Mouse (Mus musculus) kidney, adult 2 months (tissue): Measurements from ENCODE around the gene Srgap1. TPM values are rescaled to one million over a fixed set of nuclear protein-coding genes. Genes with fewer than 3 reads are reported as not detected.

Source experiments
- DNase-seq: peaks from one replicate; pipeline ENCODE4 v3.0.0; 2021
- H3K27ac ChIP-seq: fragments of 200-500 bp; 2 replicates; pipeline ENCODE4 v1.5.1; 2012; ENCODE audit warnings: low read depth, low read length, control low read depth, inconsistent platforms; ENCODE audit not compliant: insufficient read depth
- H3K27me3 ChIP-seq: fragments of 200-500 bp; replicated peaks from 2 replicates; pipeline ENCODE4 v1.6.1; 2012; ENCODE audit warnings: mild to moderate bottlenecking, moderate library complexity, low read length, inconsistent platforms; ENCODE audit not compliant: control insufficient read depth, insufficient read depth
- H3K36me3 ChIP-seq: fragments of 200-500 bp; 2 replicates; pipeline ENCODE4 v1.6.1; 2012; ENCODE audit warnings: mild to moderate bottlenecking, moderate library complexity, low read length, inconsistent platforms; ENCODE audit not compliant: control insufficient read depth, insufficient read depth
- H3K4me1 ChIP-seq: fragments of 200-500 bp; 2 replicates; pipeline ENCODE4 v1.6.1; 2011; ENCODE audit warnings: low read length; ENCODE audit not compliant: control insufficient read depth, insufficient read depth
- H3K4me3 ChIP-seq: fragments of 200-500 bp; 2 replicates; pipeline ENCODE4 v1.5.1; 2011; ENCODE audit warnings: mild to moderate bottlenecking, low read depth, low read length, control low read depth; ENCODE audit not compliant: insufficient read depth
- CTCF ChIP-seq: fragments of 200-500 bp; conservative IDR thresholded peaks from 2 replicates; pipeline ENCODE4 v1.5.1; 2011; ENCODE audit warnings: low read depth, mild to moderate bottlenecking, control low read depth, low read length, moderate library complexity, mixed read lengths; ENCODE audit not compliant: insufficient read depth, insufficient read length
- POLR2A ChIP-seq: fragments of 200-500 bp; IDR thresholded peaks from one replicate; pipeline ENCODE4 v1.6.1; 2011; ENCODE audit warnings: low read depth, low read length, control low read depth
- WGBS: fragments of 180-500 bp; shearing (Covaris S2); methylation state at CpG from one replicate; pipeline ENCODE4 v1.1.7; 2018; 5-methylcytosine and 5-hydroxymethylcytosine counted together
- polyA plus RNA-seq: library from polyadenylated mRNA; depleted of rRNA; stranded (reverse); fragments of >200 nt; gene quantifications from 2 replicates; pipeline ENCODE4 v1.2.3, GENCODE M21; 2012

Srgap1 gene
- polyA plus RNA-seq, 1 experiment, result 3.4 TPM

- no peak overlapping the region for H3K27ac ChIP-seq
- no peak overlapping the region for H3K4me3 ChIP-seq
- H3K27me3 ChIP-seq, result no peaks in the 10 kb centered on the region
- DNase-seq, result no peak
- no peaks in the 10 kb centered on the region for H3K4me1 ChIP-seq
- WGBS, result 95% methylated on average over 3 of the region's 3 CpGs
- no peaks in the 10 kb centered on the region; the same call in 1 of the 2 replicates for H3K36me3 ChIP-seq
- TF ChIP-seq CTCF, result no peak
- no peak for TF ChIP-seq POLR2A
Measured at GRCm38 (mm10) chr10:121868255-121868654, 178.9 kb downstream of the Srgap1 start.

GRCm38 (mm10) chr10:121865503-121866239 lies 181.4 kb downstream of the Srgap1 start:
- 75% methylated on average over 18 of the region's 18 CpGs for WGBS
- no peaks in the 10 kb centered on the region; the same call in 1 of the 2 replicates for H3K36me3 ChIP-seq
- H3K27ac ChIP-seq, result no peak overlapping the region
- H3K4me1 ChIP-seq, result no peaks in the 10 kb centered on the region
- TF ChIP-seq POLR2A, result no peak
- no peak for TF ChIP-seq CTCF
- no peaks in the 10 kb centered on the region for H3K27me3 ChIP-seq
- H3K4me3 ChIP-seq, result no peak overlapping the region
- no peak for DNase-seq

- no peaks in the 10 kb centered on the region for H3K36me3 ChIP-seq
- no peaks in the 10 kb centered on the region for H3K4me1 ChIP-seq
- H3K4me3 ChIP-seq, result no peak overlapping the region
- no peaks in the 10 kb centered on the region for H3K27me3 ChIP-seq
- no peak for TF ChIP-seq POLR2A
- H3K27ac ChIP-seq, result no peak overlapping the region
- WGBS, result 81% methylated on average over 2 of the region's 2 CpGs
- DNase-seq, result no peak
Measured at GRCm38 (mm10) chr10:121860924-121861323, 186.2 kb downstream of the Srgap1 start.

- Histone ChIP-seq H3K4me1 (no peaks in the 10 kb centered on the region), H3K27me3 (no peaks in the 10 kb centered on the region), H3K27ac (no peak overlapping the region), H3K4me3 (no peak overlapping the region), H3K36me3 (no peaks in the 10 kb centered on the region)
- TF ChIP-seq CTCF (no peak), POLR2A (no peak)
- 76% methylated on average over 10 of the region's 10 CpGs for WGBS
- peak; percentile 43 for DNase-seq
Measured at GRCm38 (mm10) chr10:121859803-121860571, 187.1 kb downstream of the Srgap1 start.

GRCm38 (mm10) chr10:121858911-121859310 lies 188.2 kb downstream of the Srgap1 start:
- Histone ChIP-seq H3K27ac (no peak overlapping the region), H3K4me3 (no peak overlapping the region), H3K27me3 (no peaks in the 10 kb centered on the region), H3K36me3 (no peaks in the 10 kb centered on the region), H3K4me1 (no peaks in the 10 kb centered on the region)
- 67% methylated on average over 2 of the region's 2 CpGs for WGBS
- TF ChIP-seq POLR2A (no peak), CTCF (no peak)
- no peak for DNase-seq

- no peak for DNase-seq
- 71% methylated on average over 1 of the region's 1 CpGs for WGBS
- TF ChIP-seq POLR2A (no peak), CTCF (no peak)
- Histone ChIP-seq H3K36me3 (no peaks in the 10 kb centered on the region), H3K27me3 (no peaks in the 10 kb centered on the region), H3K4me3 (no peak overlapping the region), H3K4me1 (no peaks in the 10 kb centered on the region), H3K27ac (no peak overlapping the region)
Measured at GRCm38 (mm10) chr10:121858086-121858485, 189.0 kb downstream of the Srgap1 start.

- TF ChIP-seq POLR2A (no peak), CTCF (peak; percentile 34; the same call in 1 of the 2 replicates)
- no peak for DNase-seq
- 89% methylated on average over 7 of the region's 7 CpGs for WGBS
Measured at GRCm38 (mm10) chr10:121855863-121856446, 191.2 kb downstream of the Srgap1 start.

More at GRCm38 (mm10) chr10:121855863-121856446, 191.2 kb downstream of the Srgap1 start:
- H3K36me3 ChIP-seq, result no peaks in the 10 kb centered on the region
- H3K4me3 ChIP-seq, result no peak overlapping the region
- no peak overlapping the region for H3K27ac ChIP-seq
- H3K27me3 ChIP-seq, result no peaks in the 10 kb centered on the region
- no peaks in the 10 kb centered on the region for H3K4me1 ChIP-seq
